Mouse (Mus musculus): Measurements from ENCODE around the gene Clic1. TPM values are rescaled to one million over a fixed set of nuclear protein-coding genes. Genes with fewer than 3 reads are reported as not detected.

The Clic1 gene
- 100 to 1,000 TPM; 210 to 218 TPM for total RNA-seq (2023)

GRCm38 (mm10) chr17:35049561-35050016 is at the start of gene Clic1:
Gene Clic1, plus strand, starts transcription at chr17:35049966.

GRCm38 (mm10) chr17:35000717-35001451 is 48.9 kb upstream of the Clic1 start, which contains the start of gene Vars:
Gene Vars, plus strand, starts transcription at chr17:35000987.

DNA sequence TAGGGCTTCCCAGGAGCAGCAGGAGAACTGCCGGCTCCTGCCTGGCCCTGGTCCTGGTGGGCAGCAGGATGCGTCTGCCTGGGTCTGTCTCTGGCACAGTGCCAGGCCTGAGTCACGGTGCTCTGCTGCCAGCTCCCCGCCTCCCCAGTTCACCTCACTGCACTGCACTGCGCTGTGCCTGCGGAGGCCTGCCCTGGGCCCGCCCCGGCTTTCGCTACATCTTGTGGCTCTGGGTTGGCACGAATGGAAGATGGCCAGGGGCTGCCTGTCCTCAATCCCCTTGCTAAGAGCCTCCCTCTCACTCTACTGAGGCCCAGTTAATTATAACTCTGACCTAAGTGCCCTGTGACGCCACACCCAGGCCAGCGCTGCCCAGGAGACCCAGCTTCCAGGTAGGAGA is 33.4 kb upstream of the Clic1 start, which contains the start of gene Vwa7:
TSS of gene Vwa7 (plus strand) at position 204 of the 400 bp plus-strand sequence.

GRCm38 (mm10) chr17:35027277-35028068 is 22.3 kb upstream of the Clic1 start, which contains the start of gene Sapcd1:
Gene Sapcd1, minus strand, starts transcription at chr17:35028016.

DNA sequence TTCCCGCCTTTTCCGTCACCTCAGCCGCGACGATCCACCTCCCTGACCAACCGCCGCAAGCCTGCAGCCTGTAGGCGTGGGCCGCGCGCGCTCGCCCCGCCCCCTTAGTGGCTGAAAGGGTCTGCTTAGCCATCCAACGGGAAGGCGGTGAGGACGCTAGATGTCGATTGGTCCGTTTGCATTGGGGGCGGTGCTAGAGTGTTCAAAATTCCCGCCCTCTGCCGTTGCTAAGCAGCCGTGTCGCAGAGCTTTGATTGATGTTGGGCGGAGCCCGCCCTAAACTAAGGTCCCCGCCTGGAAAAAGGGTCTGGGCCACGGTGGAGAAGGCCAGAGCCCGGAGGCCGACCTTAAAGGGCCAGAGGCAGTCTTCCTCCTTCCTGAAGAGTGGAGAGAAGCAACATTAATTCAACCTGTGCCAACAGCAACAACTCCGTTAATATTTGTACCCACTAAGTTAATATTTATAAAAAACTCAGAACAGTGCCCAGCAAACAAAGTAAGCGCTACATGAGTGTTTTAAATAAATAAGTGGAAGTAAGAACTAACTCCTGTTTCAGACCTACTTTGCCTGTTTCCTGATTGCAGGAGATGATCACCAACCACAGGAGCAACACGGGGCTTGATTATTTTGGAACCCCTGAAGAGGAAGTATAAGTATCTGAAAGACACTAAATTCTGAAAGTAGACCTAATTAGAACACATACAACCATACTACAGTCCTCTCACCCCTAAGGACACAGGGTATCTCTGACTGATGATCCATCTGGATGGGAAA is 2.9 kb upstream of the Clic1 start, which contains the start of gene Msh5:
TSS of gene Msh5 (minus strand) at position 65 of the 775 bp plus-strand sequence.

DNA sequence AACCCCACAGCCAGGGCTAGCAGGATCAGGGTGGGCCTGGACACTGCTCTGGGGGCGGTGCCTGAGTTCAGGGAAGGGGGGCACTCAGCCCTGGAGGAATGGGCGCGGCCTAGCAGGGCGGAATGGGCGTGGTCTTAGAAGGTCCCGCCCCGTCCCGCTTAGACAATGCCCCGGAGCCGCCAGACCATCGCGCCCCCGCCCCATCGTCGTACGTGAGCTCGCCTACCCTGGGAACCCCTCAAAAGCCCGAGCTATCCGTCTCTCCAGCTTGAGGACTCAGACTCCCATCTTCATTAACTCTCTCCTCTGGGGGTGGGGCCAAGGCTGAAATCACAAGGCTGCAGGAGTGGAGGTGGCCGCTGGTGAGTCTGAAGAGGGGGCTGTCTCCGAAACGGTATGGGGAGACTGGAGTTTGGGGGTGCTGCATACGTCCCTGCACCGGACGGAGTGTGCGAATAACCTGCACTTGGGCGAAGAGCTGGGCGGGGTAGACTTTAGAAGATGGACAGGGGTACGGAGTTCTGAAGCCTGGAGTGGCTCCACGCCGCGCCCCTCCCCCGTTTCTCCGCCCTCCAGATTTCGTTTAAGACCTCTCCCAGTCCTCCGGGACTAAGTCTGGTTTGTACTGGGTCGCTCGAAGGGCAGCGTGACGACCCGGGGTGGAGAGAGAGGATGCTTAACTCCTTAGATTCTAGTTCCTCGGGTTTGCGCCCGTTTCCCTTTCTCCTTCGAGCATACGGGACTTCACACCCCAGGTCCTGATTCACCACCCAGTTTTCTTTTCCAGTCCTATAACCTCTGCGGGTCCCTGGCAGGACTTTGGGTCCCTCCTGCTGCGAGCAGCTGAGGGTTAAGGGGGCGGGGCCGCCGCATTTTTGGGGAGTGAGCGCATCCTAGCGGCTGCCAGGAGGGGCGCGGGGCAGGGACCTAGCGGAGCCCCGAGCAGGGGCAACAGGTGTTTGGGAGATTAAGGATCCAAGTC is 9.4 kb downstream of the Clic1 start, which contains the start of gene Ddah2:
TSS of gene Ddah2 (plus strand) at position 125 of the 982 bp plus-strand sequence.

DNA sequence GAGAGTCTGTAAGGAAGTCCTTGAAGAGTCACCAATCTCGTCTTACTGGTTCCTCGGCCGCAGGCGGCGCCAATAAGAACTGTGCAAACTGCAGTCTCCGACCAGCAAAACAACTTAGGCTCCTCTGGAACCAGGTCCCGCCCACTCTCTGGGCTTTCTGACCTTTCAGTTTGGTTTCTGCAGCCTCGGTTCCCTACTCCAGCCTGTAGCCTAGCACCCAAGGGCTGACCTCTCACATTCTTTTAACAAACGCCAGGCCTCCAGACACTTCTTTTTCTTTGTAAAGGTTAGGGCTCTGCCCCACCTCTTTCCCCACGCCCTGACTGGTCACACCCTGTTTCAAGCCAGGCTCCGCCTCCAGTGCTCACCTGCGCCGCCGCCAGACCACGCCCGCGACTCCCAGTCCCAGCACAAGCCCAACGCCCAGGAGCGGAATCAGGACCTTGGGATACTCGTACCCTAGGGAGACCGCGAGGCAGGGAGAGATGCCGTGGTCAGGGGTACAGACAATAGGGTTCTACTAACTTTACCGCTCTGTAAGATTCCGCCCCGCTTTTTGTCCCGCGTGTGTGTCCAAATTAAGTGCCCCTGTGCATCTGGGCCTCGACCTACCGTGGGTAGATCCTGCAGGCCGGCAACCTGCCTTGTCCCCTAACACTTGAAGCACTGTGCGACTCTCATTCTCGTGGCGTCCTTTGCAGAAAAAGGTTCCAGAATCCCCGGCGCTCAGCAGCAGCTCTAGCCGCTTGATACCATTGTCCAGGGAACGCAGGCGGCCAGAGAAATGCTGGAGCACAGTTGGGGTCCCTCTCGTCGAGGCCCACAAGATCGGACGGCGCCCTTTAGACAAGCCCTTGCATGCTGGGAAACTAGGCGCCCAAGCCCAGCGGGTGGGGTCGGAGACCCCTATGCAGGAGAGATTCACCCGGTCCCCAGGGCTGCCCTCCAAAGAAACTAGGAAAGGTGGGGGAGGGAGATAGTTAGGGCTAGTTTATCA is 15.5 kb downstream of the Clic1 start, which contains the start of gene Ly6g6c:
TSS of gene Ly6g6c (plus strand) at position 438 of the 997 bp plus-strand sequence.

GRCm38 (mm10) chr17:35066084-35066483 is 16.3 kb downstream of the Clic1 start, which contains the start of gene Mpig6b:
Gene Mpig6b, minus strand, starts transcription at chr17:35066184.

DNA sequence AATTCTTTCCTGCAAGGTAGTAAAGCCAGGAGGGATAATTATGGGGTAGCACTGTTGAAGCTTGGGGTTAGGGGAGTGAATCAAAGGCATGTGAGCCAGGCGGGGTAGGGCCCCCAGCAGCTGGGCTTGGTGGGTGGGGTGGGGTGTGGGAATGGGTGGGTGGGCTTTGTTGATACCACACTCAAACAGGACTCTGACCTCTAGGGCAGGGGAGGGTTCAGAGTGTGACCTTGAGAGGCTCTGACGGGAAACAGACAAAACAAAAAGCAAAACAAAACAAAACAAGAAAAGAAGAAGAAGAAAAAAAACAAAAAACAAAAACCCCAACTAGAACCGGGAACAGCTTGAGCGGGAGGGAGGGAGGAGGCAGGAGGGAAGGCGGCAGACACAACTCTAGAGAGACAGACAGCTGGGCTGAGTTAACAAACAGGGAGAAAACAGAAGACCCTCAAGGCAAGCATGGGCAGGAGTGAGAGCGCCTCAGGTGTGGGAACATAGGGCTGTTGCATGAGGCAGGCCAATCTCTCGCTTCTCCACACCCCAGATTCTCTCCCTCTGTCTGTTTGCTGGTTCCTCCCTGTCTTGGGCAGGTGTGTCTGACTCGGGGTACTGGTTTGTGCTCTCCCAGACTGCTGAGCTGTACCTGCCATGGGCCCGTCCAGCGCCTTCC is 26.9 kb downstream of the Clic1 start, which contains the start of gene Ly6g6e:
TSS of gene Ly6g6e (plus strand) at position 396 of the 670 bp plus-strand sequence.

GRCm38 (mm10) chr17:35077786-35078233 is 28.0 kb downstream of the Clic1 start, which contains the start of gene Ly6g6d:
Gene Ly6g6d, minus strand, starts transcription at chr17:35078065.

DNA sequence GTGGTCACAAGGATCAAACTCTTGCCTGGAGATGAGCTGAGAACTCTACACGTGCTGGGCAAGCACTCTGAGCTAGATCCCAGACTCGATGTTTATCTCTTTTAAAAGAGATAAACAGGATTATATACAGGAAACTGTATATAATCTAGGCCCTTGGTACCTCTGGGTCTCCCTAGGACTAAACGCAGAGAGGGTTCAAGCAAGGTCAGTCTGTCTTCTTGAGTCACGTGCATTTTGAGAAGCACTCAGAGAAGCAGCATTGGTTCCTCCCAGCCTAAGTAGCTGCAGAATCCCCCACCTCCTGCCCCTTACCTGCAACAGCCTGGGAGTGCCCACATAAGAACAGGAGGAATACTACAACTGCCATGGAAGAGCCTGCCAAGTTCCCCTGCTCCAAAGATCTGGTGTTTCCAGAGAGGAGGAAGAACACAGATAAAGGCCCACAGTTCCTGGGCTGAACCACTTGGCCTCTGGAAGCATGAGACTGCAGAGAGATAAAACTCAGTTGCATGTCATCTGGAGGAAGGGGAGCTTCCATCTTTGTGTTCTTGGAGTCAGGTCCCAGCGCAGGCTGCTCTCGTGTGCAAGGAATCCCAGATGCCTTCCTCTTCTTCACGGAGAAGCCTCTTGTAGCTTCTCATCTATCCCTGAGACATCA is 35.6 kb downstream of the Clic1 start, which contains the start of gene Ly6g6f:
TSS of gene Ly6g6f (minus strand) at position 403 of the 658 bp plus-strand sequence.

GRCm38 (mm10) chr17:35088825-35089644 is 39.3 kb downstream of the Clic1 start, which contains the start of gene Abhd16a:
Gene Abhd16a, plus strand, starts transcription at chr17:35089263.

DNA sequence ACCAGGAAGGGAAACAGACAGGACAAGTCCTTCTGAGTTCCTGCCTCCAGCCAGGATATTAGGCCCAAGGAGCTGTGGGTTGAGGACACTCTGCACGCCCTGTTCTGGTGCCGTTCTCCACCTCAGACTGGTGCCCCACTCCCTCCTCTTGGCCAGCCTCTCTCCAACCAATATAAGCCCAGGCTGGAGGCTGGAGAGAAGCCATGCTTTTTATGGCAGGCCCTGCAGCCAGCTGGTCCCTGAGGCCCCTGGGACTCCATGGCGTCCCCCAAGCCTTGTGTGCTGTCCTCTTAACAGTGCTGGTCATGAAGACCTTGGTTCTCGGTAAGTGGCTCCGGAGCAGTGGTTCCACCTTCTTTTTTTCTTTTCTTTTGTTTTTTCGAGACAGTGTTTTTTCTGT is 58.3 kb downstream of the Clic1 start, which contains the start of gene Ly6g5c:
TSS of gene Ly6g5c (plus strand) at position 183 of the 400 bp plus-strand sequence.

All from B cell, adult 67 days (primary cell).